Mouse (Mus musculus) forebrain, embryonic 16.5 days (tissue): ENCODE measurements around the gene Slc1a3. TPM values are rescaled to one million over a fixed set of nuclear protein-coding genes. Genes with fewer than 3 reads are reported as not detected.
A peak's percentile ranks its signal among the peaks of the same experiment; 100 is the strongest.

Experiments used
- ATAC-seq: fragments of 200-750 bp; cut with Nextera tagmentation; 2 replicates; pipeline ENCODE4 v1.8.0; 2017; ENCODE audit warnings: mild to moderate bottlenecking, moderate library complexity
- H3K27ac ChIP-seq: fragments of 300-500 bp; sonication (generic); 2 replicates; pipeline ENCODE4 v1.5.1; 2014; ENCODE audit warnings: low read length, control low read depth
- H3K27me3 ChIP-seq: fragments of 300-500 bp; sonication (generic); replicated peaks from 2 replicates; pipeline ENCODE4 v1.6.1; 2014; ENCODE audit warnings: low read length; ENCODE audit not compliant: control insufficient read depth, insufficient read depth
- H3K36me3 ChIP-seq: fragments of 300-500 bp; sonication (generic); 2 replicates; pipeline ENCODE4 v1.6.1; 2014; ENCODE audit not compliant: control insufficient read depth, insufficient read depth
- H3K4me1 ChIP-seq: fragments of 300-500 bp; sonication (generic); replicated peaks from 2 replicates; pipeline ENCODE4 v1.6.1; 2014; ENCODE audit warnings: low read length; ENCODE audit not compliant: control insufficient read depth, insufficient read depth
- H3K4me2 ChIP-seq: fragments of 300-500 bp; sonication (generic); 2 replicates; pipeline ENCODE4 v1.6.1; 2014; ENCODE audit warnings: mild to moderate bottlenecking, low read length, control low read depth
- H3K4me3 ChIP-seq: fragments of 300-500 bp; sonication (generic); replicated peaks from 2 replicates; pipeline ENCODE4 v1.5.1; 2014; ENCODE audit warnings: mild to moderate bottlenecking, low read length, control low read depth
- H3K9ac ChIP-seq: fragments of 300-500 bp; sonication (generic); replicated peaks from 2 replicates; pipeline ENCODE4 v1.6.1; 2014; ENCODE audit warnings: low read depth, low read length, control low read depth
- H3K9me3 ChIP-seq: fragments of 300-500 bp; sonication (generic); 2 replicates; pipeline ENCODE4 v1.6.1; 2016; ENCODE audit warnings: low read length; ENCODE audit not compliant: control insufficient read depth
- WGBS: fragments of 180-500 bp; shearing (Covaris S2); extraction: QIAGEN DNeasy Blood & Tissue Kit; methylation state at CpG from one replicate; pipeline ENCODE4 v1.1.7; 2014; 5-methylcytosine and 5-hydroxymethylcytosine counted together
- polyA plus RNA-seq: library from polyadenylated mRNA; unstranded; fragments of >200 nt; fragmentation: Nextera tagmentation; extraction: Ambion mirVana; gene quantifications from 2 replicates; pipeline ENCODE4 v1.2.1, GENCODE M21; 2015

Slc1a3 gene
- polyA plus RNA-seq, 1 experiment from 2014 or later = 122 TPM

- Histone ChIP-seq H3K9me3 (no peaks in the 10 kb centered on the region), H3K27ac (no peak overlapping the region), H3K9ac (no peak overlapping the region), H3K4me3 (no peak overlapping the region), H3K27me3 (no peaks in the 10 kb centered on the region), H3K4me2 (no peak overlapping the region), H3K4me1 (no peaks in the 10 kb centered on the region), H3K36me3 (no peaks in the 10 kb centered on the region)
- ATAC-seq = no peak
- 71% methylated on average over 11 of the region's 11 CpGs for WGBS
Measured at GRCm38 (mm10) chr15:8615511-8616224, 94.9 kb downstream of the Slc1a3 start.

GRCm38 (mm10) chr15:8614701-8615100, 95.9 kb downstream of the Slc1a3 start:
- no peak overlapping the region for H3K4me3 ChIP-seq
- 92% methylated on average over 5 of the region's 5 CpGs for WGBS
- H3K36me3 ChIP-seq = no peaks in the 10 kb centered on the region
- H3K27ac ChIP-seq = no peak overlapping the region
- no peak overlapping the region for H3K4me2 ChIP-seq
- no peaks in the 10 kb centered on the region for H3K9me3 ChIP-seq
- ATAC-seq = no peak
- no peaks in the 10 kb centered on the region for H3K27me3 ChIP-seq
- H3K4me1 ChIP-seq = no peaks in the 10 kb centered on the region
- H3K9ac ChIP-seq = no peak overlapping the region

GRCm38 (mm10) chr15:8605538-8606188, 104.9 kb downstream of the Slc1a3 start:
- Histone ChIP-seq H3K4me2 (no peak overlapping the region), H3K4me1 (peaks cover 12% of the 10 kb centered on the region; the same call in 1 of the 2 replicates), H3K27me3 (no peaks in the 10 kb centered on the region), H3K27ac (no peak overlapping the region), H3K4me3 (no peak overlapping the region), H3K9ac (no peak overlapping the region), H3K36me3 (no peaks in the 10 kb centered on the region), H3K9me3 (no peaks in the 10 kb centered on the region)
- 31% methylated on average over 6 of the region's 6 CpGs for WGBS
- peak; percentile 88 for ATAC-seq

GRCm38 (mm10) chr15:8602362-8602761, 108.2 kb downstream of the Slc1a3 start:
- no peak overlapping the region for H3K4me3 ChIP-seq
- H3K27me3 ChIP-seq = no peaks in the 10 kb centered on the region
- H3K9ac ChIP-seq = no peak overlapping the region
- no peak for ATAC-seq
- WGBS = 80% methylated on average over 6 of the region's 6 CpGs
- no peak overlapping the region for H3K4me2 ChIP-seq
- no peak overlapping the region for H3K27ac ChIP-seq
- H3K9me3 ChIP-seq = no peaks in the 10 kb centered on the region
- no peaks in the 10 kb centered on the region for H3K36me3 ChIP-seq
- peaks cover 12% of the 10 kb centered on the region; the same call in 1 of the 2 replicates for H3K4me1 ChIP-seq

DNA sequence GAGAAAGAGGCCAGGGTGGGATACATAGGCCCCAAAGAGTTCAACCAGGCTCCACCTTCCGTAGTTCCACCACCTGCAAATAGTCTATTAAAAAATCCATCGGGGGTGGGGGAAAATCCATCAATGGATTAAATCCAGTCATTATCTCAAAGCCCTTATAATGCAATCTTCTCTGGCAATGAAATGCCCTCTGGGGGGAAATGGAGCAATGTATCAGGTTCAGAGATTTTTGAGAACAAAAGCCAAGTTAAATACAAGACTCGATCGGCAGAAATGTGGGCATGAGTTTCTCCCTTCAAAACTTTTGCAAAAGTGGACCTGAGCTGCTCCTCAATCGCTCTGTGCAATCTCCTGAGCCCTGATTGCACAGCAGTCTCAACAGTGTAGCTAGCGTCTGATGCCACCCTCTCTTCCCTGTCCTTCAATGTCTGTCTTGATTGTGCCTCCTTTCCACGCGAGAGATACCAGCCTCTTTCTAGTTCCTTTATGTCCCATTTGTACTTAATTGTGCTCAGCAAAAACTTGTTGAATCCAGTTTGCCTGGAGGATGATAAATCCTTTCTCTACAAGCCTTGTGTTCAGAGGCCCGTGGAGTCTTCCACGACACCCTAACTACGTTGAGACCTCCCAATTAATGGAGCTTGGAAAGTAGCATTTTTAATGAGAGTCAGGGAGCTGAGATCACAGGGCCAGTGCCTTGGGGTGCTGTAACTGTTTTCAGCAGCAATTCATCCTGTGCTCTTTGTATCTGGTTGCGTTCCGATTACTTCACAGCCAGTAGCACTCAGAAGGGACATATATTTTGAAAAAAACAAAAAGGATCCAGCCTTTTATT, 109.0 kb downstream of the Slc1a3 start:
- ATAC-seq = no peak
- H3K4me2 ChIP-seq = no peak overlapping the region
- H3K9me3 ChIP-seq = no peaks in the 10 kb centered on the region
- H3K27ac ChIP-seq = no peak overlapping the region
- no peaks in the 10 kb centered on the region for H3K27me3 ChIP-seq
- no peak overlapping the region for H3K9ac ChIP-seq
- H3K4me3 ChIP-seq = no peak overlapping the region
- no peaks in the 10 kb centered on the region for H3K36me3 ChIP-seq
- 38% methylated on average over 13 of the region's 13 CpGs for WGBS
- peaks cover 12% of the 10 kb centered on the region; the same call in 1 of the 2 replicates for H3K4me1 ChIP-seq

DNA sequence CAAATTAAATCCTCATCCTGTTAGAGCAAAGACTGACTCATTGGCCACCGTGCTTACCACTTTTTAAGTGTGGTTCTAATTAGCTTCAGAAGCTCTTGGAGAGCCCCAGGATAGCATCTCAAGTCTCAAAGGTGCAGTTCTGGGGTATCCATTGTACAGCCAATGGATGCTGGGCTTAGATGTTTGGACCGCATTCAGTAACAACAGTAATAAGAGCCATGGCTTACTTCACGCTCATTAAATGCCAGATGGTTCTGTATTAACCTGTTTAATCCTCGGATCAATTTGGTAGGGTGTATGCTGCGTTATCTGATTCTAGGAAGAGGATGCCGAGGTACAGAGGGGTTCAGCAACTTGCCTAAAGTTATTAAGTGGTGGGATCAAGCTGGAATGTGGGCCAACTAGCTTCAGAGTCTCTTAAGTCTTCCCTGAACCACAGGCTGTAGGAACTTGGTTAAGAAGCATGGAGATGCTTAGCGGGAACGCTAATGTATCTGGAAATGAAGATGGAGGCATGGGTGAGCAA, 114.1 kb downstream of the Slc1a3 start:
- no peaks in the 10 kb centered on the region for H3K9me3 ChIP-seq
- no peaks in the 10 kb centered on the region for H3K27me3 ChIP-seq
- no peak for ATAC-seq
- no peak overlapping the region for H3K4me3 ChIP-seq
- H3K4me2 ChIP-seq = no peak overlapping the region
- WGBS = 85% methylated on average over 8 of the region's 8 CpGs
- H3K9ac ChIP-seq = no peak overlapping the region
- no peak overlapping the region for H3K27ac ChIP-seq
- H3K36me3 ChIP-seq = no peaks in the 10 kb centered on the region
- no peaks in the 10 kb centered on the region for H3K4me1 ChIP-seq

- no peak for ATAC-seq
- Histone ChIP-seq H3K27ac (no peak overlapping the region), H3K4me2 (no peak overlapping the region), H3K27me3 (no peaks in the 10 kb centered on the region), H3K36me3 (no peaks in the 10 kb centered on the region), H3K4me3 (no peak overlapping the region), H3K4me1 (no peaks in the 10 kb centered on the region), H3K9me3 (no peaks in the 10 kb centered on the region), H3K9ac (no peak overlapping the region)
- WGBS = 82% methylated on average over 12 of the region's 12 CpGs
Measured at GRCm38 (mm10) chr15:8595226-8595625, 115.3 kb downstream of the Slc1a3 start.

DNA sequence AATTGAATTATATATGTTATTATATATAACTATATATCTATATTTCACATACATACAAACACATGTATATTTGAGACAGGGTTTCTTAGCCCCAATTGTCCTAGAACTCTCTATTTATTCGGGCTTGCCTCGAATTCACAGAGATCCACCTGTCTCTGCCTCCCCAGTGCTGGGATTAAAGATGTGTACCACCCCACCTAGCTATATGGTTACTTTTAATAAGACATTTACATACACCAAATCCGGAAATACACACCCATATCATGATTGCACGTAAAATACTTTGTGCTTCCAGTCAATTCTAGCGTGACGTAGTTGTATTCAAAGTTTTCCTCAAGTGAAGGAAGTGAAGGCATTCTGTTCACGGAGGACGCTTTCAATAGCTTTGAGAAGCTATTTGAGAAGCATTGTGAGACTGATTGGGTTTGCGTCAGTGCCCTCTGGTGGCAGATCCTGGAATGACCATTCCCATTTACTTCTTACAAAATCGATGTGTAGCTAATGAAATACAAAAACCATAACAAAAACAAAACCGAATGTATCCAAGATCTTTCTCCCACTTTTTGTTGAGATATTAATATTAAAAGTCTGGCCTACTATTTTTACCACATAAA, 121.0 kb downstream of the Slc1a3 start:
- Histone ChIP-seq H3K36me3 (no peaks in the 10 kb centered on the region), H3K4me1 (no peaks in the 10 kb centered on the region; the same call in 1 of the 2 replicates), H3K4me2 (no peak overlapping the region), H3K4me3 (no peak overlapping the region), H3K27ac (no peak overlapping the region), H3K9me3 (no peaks in the 10 kb centered on the region), H3K9ac (no peak overlapping the region), H3K27me3 (no peaks in the 10 kb centered on the region)
- ATAC-seq = peak; percentile 74
- 21% methylated on average over 11 of the region's 11 CpGs for WGBS

GRCm38 (mm10) chr15:8588065-8588464, 122.5 kb downstream of the Slc1a3 start:
- Histone ChIP-seq H3K27ac (no peak overlapping the region), H3K27me3 (no peaks in the 10 kb centered on the region), H3K4me1 (no peaks in the 10 kb centered on the region; the same call in 1 of the 2 replicates), H3K9me3 (no peaks in the 10 kb centered on the region), H3K36me3 (no peaks in the 10 kb centered on the region), H3K4me2 (no peak overlapping the region), H3K9ac (no peak overlapping the region), H3K4me3 (no peak overlapping the region)
- WGBS = 93% methylated on average over 5 of the region's 5 CpGs
- no peak for ATAC-seq
